Mouse (Mus musculus): Measurements from ENCODE around the gene Klhl36. TPM values are rescaled to one million over a fixed set of nuclear protein-coding genes. Genes with fewer than 3 reads are reported as not detected.

The Klhl36 gene
- polyA plus RNA-seq, 1 experiment: 14.1 TPM

- Histone ChIP-seq H3K36me3 (replicated peaks; ENCODE audit: low read length) (peaks cover 5% of the 10 kb centered on the region), H3K4me3 (replicated peaks) (no peak overlapping the region), H3K27me3 (replicated peaks) (peaks cover 6% of the 10 kb centered on the region), H3K9me3 (no peaks in the 10 kb centered on the region), H3K4me1 (peaks cover 82% of the 10 kb centered on the region)
- no peak for TF ChIP-seq FLI1 (IDR thresholded peaks at IDR 0.05; ENCODE audit: low read length)
- no peak for TF ChIP-seq GATA1 (IDR thresholded peaks at IDR 0.05; ENCODE audit: borderline replicate concordance, low read length)
These were observed 52.1 kb downstream of the Klhl36 start for GRCm38 (mm10) chr8:119914161-119914560.

- no peak overlapping the region for H3K4me3 ChIP-seq (replicated peaks)
- peaks cover 76% of the 10 kb centered on the region for H3K4me1 ChIP-seq
- H3K9me3 ChIP-seq: no peaks in the 10 kb centered on the region
- peaks cover 6% of the 10 kb centered on the region for H3K27me3 ChIP-seq (replicated peaks)
- TF ChIP-seq FLI1 (IDR thresholded peaks at IDR 0.05; ENCODE audit: low read length): no peak
- peaks cover 5% of the 10 kb centered on the region for H3K36me3 ChIP-seq (replicated peaks; ENCODE audit: low read length)
These were observed 53.2 kb downstream of the Klhl36 start for GRCm38 (mm10) chr8:119915298-119915697.

- no peak for TF ChIP-seq GATA1 (IDR thresholded peaks at IDR 0.05; ENCODE audit: borderline replicate concordance, low read length)
- TF ChIP-seq FLI1 (IDR thresholded peaks at IDR 0.05; ENCODE audit: low read length): no peak
- peaks cover 83% of the 10 kb centered on the region for H3K4me1 ChIP-seq
- no peaks in the 10 kb centered on the region for H3K9me3 ChIP-seq
- H3K4me3 ChIP-seq (replicated peaks): no peak overlapping the region
- peaks cover 6% of the 10 kb centered on the region for H3K27me3 ChIP-seq (replicated peaks)
- H3K36me3 ChIP-seq (replicated peaks; ENCODE audit: low read length): peaks cover 5% of the 10 kb centered on the region
These were observed 54.3 kb downstream of the Klhl36 start for GRCm38 (mm10) chr8:119916237-119916892.

GRCm38 (mm10) chr8:119917415-119917814 is 55.3 kb downstream of the Klhl36 start:
- Histone ChIP-seq H3K36me3 (replicated peaks; ENCODE audit: low read length) (peaks cover 5% of the 10 kb centered on the region), H3K9me3 (no peaks in the 10 kb centered on the region), H3K4me1 (peaks cover 79% of the 10 kb centered on the region), H3K27me3 (replicated peaks) (peaks cover 6% of the 10 kb centered on the region), H3K4me3 (replicated peaks) (no peak overlapping the region)
- TF ChIP-seq GATA1 (IDR thresholded peaks at IDR 0.05; ENCODE audit: borderline replicate concordance, low read length) (no peak), FLI1 (IDR thresholded peaks at IDR 0.05; ENCODE audit: low read length) (no peak)

- Histone ChIP-seq H3K36me3 (replicated peaks; ENCODE audit: low read length) (peaks cover 5% of the 10 kb centered on the region), H3K9me3 (no peaks in the 10 kb centered on the region), H3K27me3 (replicated peaks) (peaks cover 6% of the 10 kb centered on the region), H3K4me1 (peaks cover 74% of the 10 kb centered on the region), H3K4me3 (replicated peaks) (peak overlapping the region; percentile 46)
- no peak for TF ChIP-seq FLI1 (IDR thresholded peaks at IDR 0.05; ENCODE audit: low read length)
- TF ChIP-seq GATA1 (IDR thresholded peaks at IDR 0.05; ENCODE audit: borderline replicate concordance, low read length): no peak
These were observed 56.1 kb downstream of the Klhl36 start for GRCm38 (mm10) chr8:119918155-119918567.

- TF ChIP-seq GATA1 (IDR thresholded peaks at IDR 0.05; ENCODE audit: borderline replicate concordance, low read length) (no peak), FLI1 (IDR thresholded peaks at IDR 0.05; ENCODE audit: low read length) (no peak)
- peaks cover 7% of the 10 kb centered on the region for H3K36me3 ChIP-seq (replicated peaks; ENCODE audit: low read length)
- H3K4me3 ChIP-seq (replicated peaks): no peak overlapping the region
- H3K4me1 ChIP-seq: peaks cover 52% of the 10 kb centered on the region
- H3K27me3 ChIP-seq (replicated peaks): no peaks in the 10 kb centered on the region
- no peaks in the 10 kb centered on the region for H3K9me3 ChIP-seq
These were observed 61.2 kb downstream of the Klhl36 start for GRCm38 (mm10) chr8:119923259-119923658.

GRCm38 (mm10) chr8:119925428-119925827 is 63.4 kb downstream of the Klhl36 start:
- no peak for TF ChIP-seq GATA1 (IDR thresholded peaks at IDR 0.05; ENCODE audit: borderline replicate concordance, low read length)
- no peak for TF ChIP-seq FLI1 (IDR thresholded peaks at IDR 0.05; ENCODE audit: low read length)
- Histone ChIP-seq H3K27me3 (replicated peaks) (no peaks in the 10 kb centered on the region), H3K9me3 (no peaks in the 10 kb centered on the region), H3K36me3 (replicated peaks; ENCODE audit: low read length) (peaks cover 4% of the 10 kb centered on the region), H3K4me3 (replicated peaks) (no peak overlapping the region), H3K4me1 (peaks cover 54% of the 10 kb centered on the region)

GRCm38 (mm10) chr8:119926474-119926873 is 64.4 kb downstream of the Klhl36 start:
- Histone ChIP-seq H3K4me3 (replicated peaks) (no peak overlapping the region), H3K36me3 (replicated peaks; ENCODE audit: low read length) (peaks cover 4% of the 10 kb centered on the region), H3K4me1 (peaks cover 52% of the 10 kb centered on the region), H3K9me3 (no peaks in the 10 kb centered on the region), H3K27me3 (replicated peaks) (no peaks in the 10 kb centered on the region)
- TF ChIP-seq GATA1 (IDR thresholded peaks at IDR 0.05; ENCODE audit: borderline replicate concordance, low read length) (no peak), FLI1 (IDR thresholded peaks at IDR 0.05; ENCODE audit: low read length) (no peak)

Other genes starting within 250 kb of the Klhl36 start
- gene Adad2, start 249.5 kb upstream of the Klhl36 start, polyA plus RNA-seq (2012; ENCODE audit: insufficient read depth, low replicate concordance): not detected in 2 replicates
- not detected in 2 replicates for gene Kcng4, start 226.6 kb upstream of the Klhl36 start, polyA plus RNA-seq (2012; ENCODE audit: insufficient read depth, low replicate concordance)
- gene Wfdc1, start 195.9 kb upstream of the Klhl36 start, polyA plus RNA-seq (2012; ENCODE audit: insufficient read depth, low replicate concordance): not detected in 2 replicates
- not detected in 2 replicates for gene Atp2c2, start 162.3 kb upstream of the Klhl36 start, polyA plus RNA-seq (2012; ENCODE audit: insufficient read depth, low replicate concordance)
- 1.7 and 2.0 TPM in 2 replicates for gene Tldc1, start 83.8 kb upstream of the Klhl36 start, polyA plus RNA-seq (2012; ENCODE audit: insufficient read depth, low replicate concordance)
- 413 and 593 TPM in 2 replicates for gene Cotl1, start 21.7 kb upstream of the Klhl36 start, polyA plus RNA-seq (2012; ENCODE audit: insufficient read depth, low replicate concordance)
- 15.0 and 19.0 TPM in 2 replicates for gene Usp10, start 48.1 kb downstream of the Klhl36 start, polyA plus RNA-seq (2012; ENCODE audit: insufficient read depth, low replicate concordance)
- 111 and 175 TPM in 2 replicates for gene Gm20388, start 48.6 kb downstream of the Klhl36 start, polyA plus RNA-seq (2012; ENCODE audit: insufficient read depth, low replicate concordance)
- gene Crispld2, start 130.2 kb downstream of the Klhl36 start, polyA plus RNA-seq (2012; ENCODE audit: insufficient read depth, low replicate concordance): 0.83 TPM in 1 of 2 replicates, not detected in the other
- gene Zdhhc7, start 239.2 kb downstream of the Klhl36 start, polyA plus RNA-seq (2012; ENCODE audit: insufficient read depth, low replicate concordance): 29.1 and 34.2 TPM in 2 replicates

Data from megakaryocyte, embryonic 14.5 days (primary cell).